Mouse (Mus musculus): ENCODE results near the gene Mob4.
A peak's percentile ranks its signal among the peaks of the same experiment; 100 is the strongest.

The Mob4 gene

DNA sequence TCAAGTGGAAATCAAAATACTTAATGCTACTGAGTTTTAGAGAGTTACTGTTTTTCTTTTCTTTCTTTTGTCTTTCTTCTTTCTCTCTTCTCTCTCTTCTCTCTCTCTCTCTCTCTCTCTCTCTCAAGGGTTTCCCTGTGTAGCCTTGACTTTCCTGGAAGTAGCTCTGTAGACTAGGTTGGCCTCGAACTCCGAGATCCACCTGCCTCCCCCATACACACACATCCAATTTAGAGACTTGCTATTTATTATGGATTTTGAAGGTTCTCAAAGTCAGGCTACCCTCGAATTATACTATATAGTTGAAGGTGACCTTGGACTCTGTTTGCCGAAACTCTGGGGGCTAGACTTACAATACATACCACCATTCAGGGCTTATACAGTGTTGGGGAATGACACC is 1.3 kb downstream of the Mob4 start:
- DNase-seq (ENCODE audit: low spot score): no peak

GRCm38 (mm10) chr1:55133173-55133572 is 2.1 kb downstream of the Mob4 start:
- DNase-seq (ENCODE audit: low spot score): no peak

DNA sequence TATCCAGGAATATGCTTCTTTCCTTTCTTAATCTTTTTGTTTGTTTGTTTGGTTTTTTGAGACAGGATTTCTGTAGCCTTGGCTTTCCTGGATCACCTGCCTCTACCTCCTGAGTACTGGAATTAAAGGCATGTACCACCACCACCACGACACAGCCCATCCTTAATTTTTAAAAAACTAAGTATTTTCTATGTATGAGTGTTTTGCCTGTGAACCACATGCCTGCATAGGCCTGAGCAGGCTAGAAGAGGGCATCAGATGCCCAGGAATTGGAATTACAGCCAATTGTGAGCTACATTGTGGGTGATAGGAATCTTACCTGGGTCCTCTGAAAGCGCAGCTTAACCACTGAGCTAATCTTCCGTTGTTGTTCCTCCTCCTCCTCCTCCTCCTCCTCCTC is 3.3 kb downstream of the Mob4 start:
- DNase-seq (ENCODE audit: low spot score): no peak

DNA sequence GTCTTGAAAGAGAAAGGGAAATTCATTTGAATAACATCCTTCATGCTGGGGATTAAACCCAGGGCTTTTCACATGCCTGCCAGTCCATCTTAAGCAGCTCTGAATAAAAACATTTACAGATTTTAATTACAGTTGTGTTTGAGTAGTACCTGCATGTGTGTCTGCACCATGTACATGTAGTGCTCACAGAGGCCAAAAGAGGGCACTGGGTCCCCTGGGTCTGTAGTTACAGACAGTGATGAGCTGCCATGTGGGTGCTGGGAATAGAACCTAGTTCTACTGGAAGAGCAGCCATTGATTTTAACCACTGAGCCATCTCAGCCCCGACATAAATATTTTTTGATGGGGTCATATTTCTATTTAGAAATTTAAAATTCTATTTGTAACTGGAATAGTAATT is 4.8 kb downstream of the Mob4 start:
- DNase-seq (ENCODE audit: low spot score): no peak

DNA sequence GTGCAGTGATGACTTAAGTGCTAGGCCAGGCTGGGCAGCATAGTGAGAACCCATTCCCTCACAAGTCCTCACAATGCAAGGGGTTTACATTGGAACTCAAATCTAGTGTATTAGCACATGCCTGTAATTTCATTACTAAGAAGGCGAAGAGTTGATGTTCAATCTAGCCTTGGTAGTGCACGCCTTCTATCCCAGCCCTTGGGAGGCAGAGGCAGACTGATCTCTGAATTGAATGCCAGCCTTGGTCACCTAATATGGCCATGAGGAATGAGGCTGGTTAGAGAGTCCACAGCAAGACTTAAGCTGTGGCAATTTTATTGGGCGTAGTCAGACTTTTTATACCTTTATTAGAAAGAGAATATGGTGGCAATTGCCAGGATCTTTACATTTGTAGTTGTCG is 13.3 kb downstream of the Mob4 start:
- DNase-seq (ENCODE audit: low spot score): no peak

GRCm38 (mm10) chr1:55145556-55145955 is 14.5 kb downstream of the Mob4 start:
- no peak for DNase-seq (ENCODE audit: low spot score)

DNA sequence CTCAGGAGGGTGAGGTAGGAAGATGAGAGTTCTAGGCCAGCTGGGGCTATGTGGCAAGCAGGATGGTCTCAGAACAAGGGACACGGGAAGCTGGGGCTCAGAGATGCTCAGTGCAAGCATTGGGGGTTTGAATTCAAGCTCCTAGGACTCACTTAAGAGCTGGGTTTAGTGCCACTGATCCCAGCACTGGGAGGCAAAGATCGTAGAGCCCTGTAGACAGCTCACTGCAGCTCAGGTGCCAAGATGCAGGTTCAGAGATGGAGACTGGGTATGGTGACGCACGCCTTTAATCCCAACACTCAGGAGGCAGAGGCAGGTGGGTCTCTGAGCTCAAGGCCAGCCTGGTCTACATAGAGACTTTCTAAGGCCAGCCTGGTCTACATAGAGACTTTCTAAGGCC is 26.3 kb downstream of the Mob4 start:
- no peak for DNase-seq (ENCODE audit: low spot score)

DNA sequence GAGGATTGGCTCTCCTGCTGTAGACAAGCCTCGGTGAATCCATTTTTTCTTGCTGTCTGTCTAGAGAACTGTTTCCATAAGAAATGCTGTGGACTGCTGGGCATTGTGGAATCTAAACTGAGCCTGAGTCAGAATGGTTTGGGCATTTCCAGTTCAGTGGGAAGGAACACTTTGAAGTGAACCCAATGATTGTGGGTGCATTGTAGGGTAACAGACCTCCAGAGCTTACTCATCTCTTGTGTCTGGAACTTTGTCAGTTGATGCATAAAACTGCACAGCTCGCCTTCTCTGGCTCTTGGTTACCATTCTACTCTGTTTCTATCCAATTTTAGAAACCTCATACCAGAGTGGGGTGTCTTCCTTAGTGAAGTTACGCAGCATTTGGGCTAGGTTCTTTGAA is 27.2 kb downstream of the Mob4 start:
- no peak for DNase-seq (ENCODE audit: low spot score)

GRCm38 (mm10) chr1:55158821-55159220 is 27.8 kb downstream of the Mob4 start:
- no peak for DNase-seq (ENCODE audit: low spot score)

GRCm38 (mm10) chr1:55160218-55160617 is 29.2 kb downstream of the Mob4 start:
- DNase-seq (ENCODE audit: low spot score): no peak

GRCm38 (mm10) chr1:55160831-55161638 is 30.0 kb downstream of the Mob4 start:
- DNase-seq (ENCODE audit: low spot score): no peak

DNA sequence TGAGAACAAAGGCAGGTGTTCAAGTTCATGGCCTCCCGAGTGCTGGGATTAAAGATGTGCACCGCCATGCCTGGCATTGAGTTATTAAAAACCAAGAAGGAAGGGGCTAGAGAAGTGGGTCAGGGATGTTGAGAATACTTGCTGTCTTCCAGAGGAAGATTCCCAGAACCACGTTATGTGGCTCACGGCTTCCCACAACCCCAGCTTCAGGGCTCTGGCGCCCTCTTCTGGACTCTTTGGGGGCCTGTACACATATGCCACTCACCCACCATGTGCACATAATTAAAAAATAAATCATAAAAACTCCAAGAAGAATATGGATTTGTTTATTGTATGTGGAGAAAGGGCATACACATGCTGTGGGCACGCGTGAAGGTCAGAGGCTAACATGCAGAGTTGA is 30.9 kb downstream of the Mob4 start:
- DNase-seq (ENCODE audit: low spot score): peak; percentile 17

- DNase-seq (ENCODE audit: low spot score): no peak
These were observed 31.8 kb downstream of the Mob4 start for GRCm38 (mm10) chr1:55162781-55163180.

- no peak for DNase-seq (ENCODE audit: low spot score)
These were observed 33.0 kb downstream of the Mob4 start for GRCm38 (mm10) chr1:55164005-55164404.

GRCm38 (mm10) chr1:55167560-55167959 is 36.5 kb downstream of the Mob4 start:
- DNase-seq (ENCODE audit: low spot score): no peak

DNA sequence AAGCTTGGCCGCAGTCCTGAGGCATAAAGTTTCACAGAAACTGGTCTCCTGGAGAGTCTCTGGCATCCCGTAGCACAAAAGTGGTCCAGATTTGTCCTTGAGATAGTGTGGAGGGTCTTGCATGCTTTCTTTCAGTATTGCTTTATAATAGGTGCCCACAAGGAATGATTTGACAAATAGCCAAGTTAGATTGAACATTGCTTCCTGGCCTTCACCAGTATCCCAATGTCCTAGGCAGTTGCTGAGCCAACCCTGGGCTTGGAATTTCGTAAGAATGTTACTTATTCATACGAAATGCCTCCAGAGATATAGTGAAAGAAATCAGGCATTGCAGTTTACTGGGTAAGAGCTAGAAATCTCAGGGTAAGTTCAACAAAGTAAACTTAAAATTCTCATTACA is 37.6 kb downstream of the Mob4 start:
- DNase-seq (ENCODE audit: low spot score): no peak

DNA sequence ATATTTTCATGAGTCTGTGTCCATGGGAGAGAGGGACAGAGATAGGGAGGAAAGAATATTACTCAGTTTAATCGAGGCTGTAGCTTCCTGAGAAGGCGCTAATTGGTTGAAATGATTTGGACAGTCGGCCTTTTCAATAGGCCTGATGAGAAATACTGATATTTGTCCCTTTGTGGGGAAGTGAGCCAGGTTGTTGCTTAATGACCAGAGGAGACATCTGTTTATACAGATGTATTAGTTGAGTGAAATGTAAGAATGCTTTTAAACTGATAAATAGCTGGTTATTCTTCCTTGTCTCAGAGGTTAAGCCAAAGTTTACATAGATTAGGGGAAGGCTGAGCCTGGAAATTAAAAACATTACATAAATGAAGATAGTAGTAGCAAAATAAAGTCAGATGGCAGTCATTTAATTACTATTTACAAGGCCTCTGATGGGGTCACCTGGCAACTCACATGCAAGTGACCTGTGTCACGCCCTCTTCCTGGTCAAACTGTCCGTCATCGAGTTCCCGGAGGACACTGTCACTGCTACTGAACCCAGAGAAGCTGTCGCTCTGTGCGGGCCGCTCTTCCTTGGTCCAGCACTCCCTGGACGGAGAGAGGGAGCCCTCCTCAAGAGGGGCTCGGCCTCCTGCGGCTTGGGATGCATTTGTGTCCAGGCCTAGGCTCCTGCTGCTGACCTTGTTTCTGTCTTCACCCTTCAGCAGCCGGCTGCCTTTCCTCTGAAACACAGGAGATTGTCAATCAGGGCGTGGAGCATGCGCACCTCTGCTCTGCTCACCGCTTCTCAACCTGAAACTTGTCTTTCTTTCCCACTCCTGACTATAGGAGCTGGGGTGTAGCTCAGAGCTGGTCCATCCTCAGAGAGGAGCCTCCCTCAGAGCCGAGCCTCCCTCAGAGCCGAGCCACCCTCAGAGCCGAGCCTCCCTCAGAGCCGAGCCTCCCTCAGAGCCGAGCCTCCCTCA is 40.6 kb downstream of the Mob4 start:
- peak; percentile 28 for DNase-seq (ENCODE audit: low spot score)

GRCm38 (mm10) chr1:55173720-55174557 is 42.9 kb downstream of the Mob4 start:
- DNase-seq (ENCODE audit: low spot score): no peak

GRCm38 (mm10) chr1:55174558-55175034 is 43.6 kb downstream of the Mob4 start:
- DNase-seq (ENCODE audit: low spot score): no peak

- DNase-seq (ENCODE audit: low spot score): no peak
These were observed 49.0 kb downstream of the Mob4 start for GRCm38 (mm10) chr1:55179917-55180566.

- DNase-seq (ENCODE audit: low spot score): no peak
These were observed 51.4 kb downstream of the Mob4 start for GRCm38 (mm10) chr1:55182392-55182791.
